Mouse (Mus musculus): ENCODE results near the gene Tm7sf3.
"Not testable (repeated sequence)": the region's sequence is repeated elsewhere in the genome, so short reads cannot be mapped to it uniquely, and the experiment has no call there.

The Tm7sf3 gene

DNA sequence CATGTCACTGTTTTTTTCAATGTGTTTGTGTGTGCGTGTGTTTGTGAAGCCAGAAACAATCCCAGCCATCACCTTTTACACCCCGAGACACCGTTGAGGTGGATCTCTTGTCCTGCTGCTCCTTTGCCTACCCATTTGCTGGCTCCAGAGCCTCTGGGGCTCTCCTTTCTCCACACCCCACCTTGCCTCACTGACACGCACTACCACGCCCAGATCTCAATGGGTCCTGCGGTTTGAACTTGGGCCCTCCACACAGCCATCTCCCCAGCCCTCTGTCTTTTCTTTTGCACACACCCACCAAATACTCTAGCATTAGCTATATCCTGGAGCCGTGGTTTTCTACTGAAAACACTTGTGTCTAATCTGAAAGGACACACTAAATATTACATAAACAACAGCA, 30.7 kb downstream of the Tm7sf3 start:
- DNase-seq: no peak

DNA sequence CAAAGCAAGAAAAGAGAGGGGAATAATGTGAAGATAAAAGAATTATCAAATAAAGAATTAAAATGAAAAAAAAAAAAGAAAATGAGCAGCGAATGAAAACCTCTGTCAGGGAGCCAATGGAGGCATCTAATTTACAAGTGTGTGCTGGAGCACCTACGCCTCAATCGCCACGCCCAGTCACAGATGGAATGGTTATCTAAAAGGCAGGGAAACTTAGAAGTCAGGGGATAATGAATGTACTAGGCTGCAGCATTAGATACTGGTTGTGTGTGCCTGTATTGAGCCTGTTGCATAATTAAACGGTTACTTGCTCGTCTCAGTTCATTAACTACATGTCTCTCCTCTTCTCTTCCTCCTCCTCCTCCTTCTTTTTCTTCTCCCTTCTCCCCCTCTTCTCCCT, 31.2 kb downstream of the Tm7sf3 start:
- no peak for DNase-seq

DNA sequence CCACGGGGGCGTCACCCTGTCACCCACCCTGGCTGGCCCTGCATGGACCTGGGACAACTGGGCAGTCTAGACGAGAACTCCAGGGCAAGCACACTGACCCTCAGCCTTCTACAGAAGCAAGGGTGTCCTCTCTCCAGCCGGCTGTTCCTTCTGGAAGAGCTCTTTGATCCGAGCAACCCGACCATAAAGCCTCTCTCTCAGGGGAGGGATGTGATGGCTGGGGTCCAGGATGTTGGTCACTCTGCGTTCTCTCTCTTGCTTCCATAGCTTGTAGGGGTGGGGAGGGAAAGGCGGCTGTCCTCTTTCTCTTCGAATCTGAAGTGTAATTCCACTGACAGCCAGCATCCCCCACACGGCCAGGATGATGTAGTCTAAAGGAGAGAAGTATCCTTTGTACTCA, 39.0 kb downstream of the Tm7sf3 start:
- no peak for DNase-seq

DNA sequence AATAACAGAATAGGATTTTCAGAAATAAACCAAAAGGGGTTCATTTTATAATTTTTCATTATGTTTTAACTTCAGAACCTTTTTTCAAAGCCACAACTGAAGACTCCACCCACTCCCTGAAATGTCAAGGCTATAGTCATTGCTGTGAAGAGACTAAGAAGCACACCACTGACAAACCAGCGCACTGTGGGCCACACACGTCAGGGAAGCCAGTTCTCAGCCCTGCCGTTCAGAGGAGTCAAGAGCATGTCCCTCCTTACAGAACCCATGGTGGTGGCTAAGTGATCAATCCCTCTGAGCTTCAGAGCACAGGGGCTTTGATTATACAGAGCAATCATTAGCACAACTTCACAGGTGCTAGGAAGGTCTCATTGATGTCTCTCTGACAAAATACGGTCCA, 40.0 kb downstream of the Tm7sf3 start:
- DNase-seq: no peak

DNA sequence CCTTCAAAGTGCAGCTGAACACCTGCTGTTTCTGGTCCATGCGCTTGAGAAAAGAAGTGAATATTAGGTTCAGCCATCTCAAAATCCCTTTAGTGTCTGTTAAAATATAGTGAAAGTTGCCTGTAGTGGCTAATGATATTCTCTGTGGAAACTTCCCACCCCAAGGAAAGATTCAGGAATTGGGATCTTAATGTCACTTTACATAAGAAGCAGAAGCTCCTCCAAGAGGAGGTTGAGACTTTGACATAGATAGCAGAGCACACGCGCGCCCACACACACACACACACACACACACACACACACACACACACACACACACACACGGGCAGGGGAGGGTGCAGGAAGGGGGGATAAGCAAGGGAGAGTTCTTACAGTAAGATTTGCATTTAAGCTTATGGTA, 57.5 kb downstream of the Tm7sf3 start:
- no peak for DNase-seq

DNA sequence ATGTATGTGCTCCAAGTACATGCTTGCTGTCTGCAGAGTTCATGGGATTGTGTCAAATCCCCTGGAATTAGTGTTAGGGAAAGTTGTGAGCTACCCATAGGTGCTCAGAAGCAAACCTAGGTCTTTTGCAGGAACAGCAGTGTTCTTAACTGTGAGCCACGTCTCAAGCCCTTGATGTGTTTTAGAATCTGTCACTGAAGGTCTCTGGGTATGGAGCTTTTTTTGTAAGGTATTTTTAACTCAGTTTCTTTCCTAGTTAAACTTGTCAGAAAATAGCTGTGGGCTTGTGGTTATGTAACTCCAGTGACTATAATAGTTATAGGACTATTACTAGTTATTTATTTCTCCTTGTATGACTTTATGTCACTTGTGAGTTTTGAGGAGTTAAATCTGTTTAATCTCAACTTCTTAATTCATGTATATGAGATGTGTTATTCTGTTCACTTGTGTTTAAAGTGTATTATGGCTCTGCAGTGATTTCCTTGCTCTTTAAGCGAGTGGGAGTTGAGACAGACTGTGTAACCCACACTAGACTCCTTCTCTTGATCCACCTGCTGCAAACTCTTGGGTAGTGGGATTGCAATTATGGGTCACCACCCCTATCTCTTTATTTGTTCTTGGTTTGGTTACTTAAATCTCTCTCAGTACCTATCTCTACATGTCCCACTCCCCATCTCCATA, 59.1 kb downstream of the Tm7sf3 start:
- no peak for DNase-seq

DNA sequence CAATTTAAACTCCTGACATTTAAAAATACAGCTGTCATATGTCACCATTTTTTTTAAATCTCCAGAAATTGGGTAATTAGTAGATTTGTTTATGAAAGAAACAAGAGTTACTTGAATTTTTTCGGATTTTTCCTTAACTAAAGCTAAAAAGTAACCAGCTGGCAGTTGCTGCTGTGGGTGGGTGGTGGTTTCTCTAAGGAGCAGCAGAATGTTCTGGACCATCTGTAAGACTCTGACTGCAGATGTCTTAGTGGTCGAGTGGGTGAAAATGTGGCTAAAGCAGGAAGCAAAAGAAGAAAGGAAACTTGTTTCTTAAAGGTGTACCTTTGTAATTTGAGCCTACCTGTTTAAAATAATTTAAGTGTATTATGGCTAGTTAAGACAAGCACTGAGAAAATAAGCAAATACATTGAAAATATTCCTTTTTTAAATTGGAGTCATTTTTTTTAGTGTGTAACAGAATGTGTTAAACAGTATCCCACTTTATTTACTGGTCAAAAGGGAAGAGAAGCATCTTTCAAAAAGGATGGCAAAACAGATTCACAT, 62.2 kb downstream of the Tm7sf3 start:
- DNase-seq: no peak

DNA sequence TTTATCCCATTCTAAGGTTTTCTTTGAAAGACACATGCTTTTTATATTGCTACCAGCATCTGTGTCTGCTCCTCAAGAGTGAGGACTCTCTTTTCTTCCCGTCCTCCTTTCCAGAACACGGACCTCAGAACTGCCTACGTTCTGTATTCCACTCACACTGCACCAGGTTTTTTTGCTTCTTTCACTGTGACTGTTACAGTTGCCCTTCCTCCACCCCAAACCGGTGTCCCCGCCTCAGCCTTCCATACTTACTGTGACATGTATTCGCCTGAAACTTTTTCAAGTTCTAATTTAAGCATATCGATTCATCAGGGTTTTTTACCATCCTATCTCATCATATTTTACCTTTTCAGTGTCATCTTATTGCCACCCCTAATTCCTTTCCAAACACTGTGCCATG, 64.0 kb downstream of the Tm7sf3 start:
- DNase-seq: peak; percentile 9

DNA sequence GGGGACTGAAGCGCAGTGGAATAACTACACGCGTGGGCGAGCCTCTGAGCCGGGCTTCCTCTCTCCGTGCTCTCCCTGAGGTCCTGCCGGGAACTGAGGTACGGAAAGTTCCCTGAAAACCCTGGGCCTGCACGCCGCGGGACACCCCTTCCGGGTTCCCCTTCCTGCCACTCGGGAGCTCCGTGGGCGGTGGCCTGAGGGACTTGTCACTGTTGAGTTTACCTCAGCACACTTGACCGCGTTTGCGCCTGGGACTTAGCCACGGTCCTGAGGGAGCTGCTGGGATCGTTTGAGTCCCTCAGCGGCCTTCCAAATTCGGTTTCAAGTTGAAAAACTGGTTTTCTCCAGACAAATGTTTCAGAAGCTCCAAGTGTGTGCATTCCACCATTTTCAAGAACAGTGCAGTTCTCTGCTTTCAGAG, 64.5 kb downstream of the Tm7sf3 start:
- peak; percentile 82 for DNase-seq

DNA sequence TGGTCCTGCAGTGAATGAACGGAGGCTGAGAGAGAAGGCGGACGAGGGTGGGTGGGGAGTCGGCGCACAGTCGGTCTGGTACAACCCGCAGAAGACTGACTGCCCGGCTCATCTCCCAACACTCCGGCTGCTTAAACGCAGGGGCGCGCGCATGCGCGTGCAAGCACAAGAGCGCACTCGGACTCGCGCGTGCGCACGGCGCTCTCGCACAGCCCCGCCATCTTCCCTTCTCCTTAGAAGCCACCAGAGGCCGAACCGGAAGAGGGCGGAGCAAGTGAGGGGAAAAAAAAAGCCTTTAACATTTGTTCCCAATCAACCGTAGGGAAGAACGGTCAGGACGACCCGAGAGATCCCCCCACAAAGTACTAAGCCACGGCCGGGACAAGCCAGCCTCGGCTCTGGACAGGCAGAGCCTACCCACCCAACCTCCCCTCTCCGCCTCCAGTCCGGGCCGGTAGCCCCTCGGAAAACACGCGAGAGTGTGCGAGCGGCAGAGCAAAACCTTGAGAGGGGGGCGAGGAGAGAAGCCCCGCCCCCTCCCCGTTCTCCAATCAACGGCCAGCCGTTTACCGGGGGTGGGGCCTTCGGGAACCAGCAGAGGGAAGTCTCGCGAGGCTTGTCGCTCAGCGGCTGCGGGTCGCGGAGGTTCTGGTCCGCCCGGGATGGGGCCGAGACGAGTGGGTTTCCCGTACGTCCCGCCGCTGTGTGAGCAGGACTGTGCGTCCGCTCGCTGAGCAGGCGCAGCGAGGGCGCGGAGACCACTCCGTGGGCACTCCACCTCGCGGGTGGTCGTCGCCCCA, 65.1 kb downstream of the Tm7sf3 start, which contains the start of gene Ints13:
Gene Ints13, minus strand, starts transcription at position 526 of the 800 bp plus-strand sequence.
- peak; percentile 97 for DNase-seq

DNA sequence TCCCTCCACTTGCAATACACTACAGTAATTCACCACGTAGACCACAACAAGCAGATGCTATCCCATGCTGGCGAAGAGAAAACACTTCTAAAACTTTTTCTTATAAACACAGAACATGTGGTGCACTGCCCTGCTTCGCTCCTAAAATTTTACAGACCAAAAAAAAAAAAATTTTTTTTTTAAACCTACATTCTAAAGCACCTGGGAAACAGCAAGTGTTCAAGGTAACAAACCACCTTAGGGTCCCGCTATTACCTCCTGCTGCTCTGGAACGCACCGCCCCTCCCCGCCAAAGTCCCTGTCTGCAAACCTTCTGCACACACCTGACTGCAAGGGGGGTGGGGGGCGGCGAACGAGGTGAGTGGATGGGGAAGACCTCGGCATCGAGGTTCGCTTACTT, 65.7 kb downstream of the Tm7sf3 start, which contains the start of gene Fgfr1op2:
Gene Fgfr1op2, plus strand, starts transcription at position 301 of the 400 bp plus-strand sequence.
- no peak for DNase-seq

DNA sequence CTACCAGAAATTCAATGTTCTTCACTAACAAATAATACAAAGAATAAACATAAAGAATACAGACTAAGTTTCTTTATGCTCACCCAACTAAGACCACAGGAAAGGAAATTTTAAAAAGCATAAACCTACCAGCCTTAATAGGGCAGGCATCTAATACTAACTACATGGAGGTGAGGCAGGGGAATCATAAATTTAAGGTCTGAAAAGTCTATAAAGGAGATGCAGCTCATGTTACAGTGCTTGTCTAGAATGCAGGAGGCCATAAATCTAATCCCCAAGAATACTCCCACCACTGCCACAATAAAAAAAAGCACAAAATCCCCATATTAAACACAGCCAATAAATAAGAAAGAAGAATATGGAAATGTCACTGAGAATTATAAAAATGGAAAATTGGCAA, 70.6 kb downstream of the Tm7sf3 start:
- DNase-seq: no peak

DNA sequence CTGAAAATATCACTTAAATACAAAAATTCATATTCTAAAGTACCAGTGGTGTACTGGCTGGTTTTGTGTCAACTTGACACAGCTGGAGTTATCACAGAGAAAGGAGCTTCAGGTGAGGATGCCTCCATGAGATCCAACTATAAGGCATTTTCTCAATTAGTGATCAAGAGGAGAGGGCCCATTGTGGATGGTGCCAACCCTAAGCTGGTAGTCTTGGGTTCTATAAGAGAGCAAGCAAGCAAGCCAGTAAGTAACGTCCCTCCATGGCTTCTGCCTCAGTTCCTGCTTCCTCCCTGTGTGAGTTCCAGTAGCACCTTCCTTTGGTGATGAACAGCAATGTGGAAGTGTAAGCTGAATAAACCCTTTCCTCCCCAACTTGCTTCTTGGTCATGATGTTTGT, 80.2 kb downstream of the Tm7sf3 start:
- DNase-seq: not testable (repeated sequence)
